Mouse (Mus musculus): ENCODE results near the gene Olfr1465.

DNA sequence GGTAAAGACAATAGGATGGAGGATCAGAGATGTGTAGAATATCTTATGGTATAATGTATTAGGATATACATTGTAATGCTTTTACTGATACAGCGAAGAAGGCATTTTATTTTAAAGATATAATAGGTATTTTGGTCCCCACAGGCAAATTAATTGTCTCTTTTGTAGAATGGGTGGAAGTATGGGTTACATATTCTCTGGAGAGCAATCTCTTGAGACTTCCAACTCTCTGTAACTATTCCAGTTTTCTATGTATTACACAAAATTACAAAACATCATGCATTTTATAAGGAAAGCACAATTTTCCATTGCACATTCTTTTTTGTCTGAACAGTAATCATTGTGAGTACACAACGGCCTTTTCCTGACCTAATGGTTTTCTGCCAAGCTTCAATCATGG is 46.6 kb upstream of the Olfr1465 start, which contains the start of gene Olfr1467:
- TF ChIP-seq POLR2A (IDR thresholded peaks at IDR 0.05; ENCODE audit: control insufficient read depth, extremely low read depth, insufficient read depth, low read length, poor library complexity) (no peak), CTCF (IDR thresholded peaks at IDR 0.05; ENCODE audit: borderline replicate concordance, control insufficient read depth, extremely low read depth, insufficient read depth, low read length, poor library complexity) (no peak)
